Mouse (Mus musculus) hindbrain, embryonic 14.5 days (tissue): ENCODE data around the gene Atg4c. TPM values are rescaled to one million over a fixed set of nuclear protein-coding genes. Genes with fewer than 3 reads are reported as not detected.

Source experiments
- polyA plus RNA-seq: library from polyadenylated mRNA; unstranded; fragments of >200 nt; fragmentation: Nextera tagmentation; extraction: Ambion mirVana; gene quantifications from 2 replicates; pipeline ENCODE4 v1.2.1, GENCODE M21; 2014

Atg4c gene
- polyA plus RNA-seq, 1 experiment from 2014 or later, result 19.2 TPM

Other genes starting within 250 kb of the Atg4c start
- gene Angptl3, start 163.0 kb upstream of the Atg4c start, polyA plus RNA-seq, result 0.82 and 1.3 TPM in 2 replicates
- gene Dock7, start 73.0 kb upstream of the Atg4c start, polyA plus RNA-seq, result 79.2 and 86.3 TPM in 2 replicates
- gene Gm12689, start 102.0 kb downstream of the Atg4c start, polyA plus RNA-seq, result 0.24 and 0.35 TPM in 2 replicates